Mouse (Mus musculus) left cerebral cortex, adult 2 months (tissue): ENCODE data around the gene Pnpla1. TPM values are rescaled to one million over a fixed set of nuclear protein-coding genes. Genes with fewer than 3 reads are reported as not detected.
A peak's percentile ranks its signal among the peaks of the same experiment; 100 is the strongest.

Experiments
- DNase-seq, 2 experiments: peaks; one replicate each; pipeline ENCODE4 v3.0.0; 2021 to 2022; ENCODE audit warnings: low spot score in 2 of 2, mixed read lengths in 1 of 2; ENCODE audit errors: extremely low spot score in 1 of 2
- H3K27ac ChIP-seq: fragments of 200-600 bp; 2 replicates; pipeline ENCODE4 v1.8.1; 2022
- H3K4me3 ChIP-seq: fragments of 200-600 bp; 2 replicates; pipeline ENCODE4 v1.8.1; 2022
- CTCF ChIP-seq: fragments of 200-600 bp; IDR thresholded peaks from 2 replicates; pipeline ENCODE4 v1.8.1; 2022; ENCODE audit warnings: antibody characterized with exemption, mild to moderate bottlenecking, moderate library complexity
- intact Hi-C: fragments of 180-260 bp; cut with DNase I; formaldehyde crosslinking; loops from one replicate; pipeline ENCODE4 v1.15.1; 2025
- total RNA-seq, 2 experiments: library from RNA; stranded (reverse); gene quantifications; 2 replicates each; pipeline ENCODE4 v1.2.3; 2021

Gene Pnpla1
- total RNA-seq, 2 experiments from 2014 or later: 0.61 to 0.66 TPM

DNA sequence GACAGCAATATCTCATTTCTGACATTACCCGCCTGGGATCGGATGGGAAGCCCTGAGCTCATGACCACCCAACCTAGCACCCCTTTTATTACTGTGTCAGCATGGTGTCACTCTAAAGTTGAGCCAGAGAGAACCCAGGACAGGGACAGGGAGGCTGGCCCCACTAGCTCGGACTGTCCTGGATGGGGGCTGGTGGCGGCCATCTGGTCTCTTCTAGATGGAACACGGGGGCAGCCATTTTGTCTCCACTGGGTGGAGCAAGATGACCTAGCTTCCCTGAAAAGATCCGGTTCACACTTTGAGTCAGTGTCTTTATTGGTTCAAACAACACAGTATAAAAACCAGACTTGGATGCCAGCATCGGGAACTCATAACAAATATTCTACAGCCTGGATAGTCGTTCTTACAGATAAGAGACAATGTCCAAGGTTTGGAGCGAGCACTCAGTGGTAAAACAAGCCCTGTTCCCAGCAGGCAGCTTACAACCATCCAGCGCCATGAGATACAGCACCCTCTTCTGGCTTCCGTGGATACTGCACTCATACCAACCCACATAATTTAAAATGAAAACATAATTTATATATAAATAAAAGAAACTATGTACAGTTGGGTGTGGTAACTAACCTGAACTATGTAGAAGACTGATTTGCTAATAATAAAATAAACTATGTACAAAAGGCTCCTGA is 38.0 kb downstream of the Pnpla1 start:
- TF ChIP-seq CTCF: peak; percentile 34
- Histone ChIP-seq H3K4me3 (no peak overlapping the region), H3K27ac (no peak overlapping the region)
- DNase-seq: no peak
- intact Hi-C loops: no loop called here

- Histone ChIP-seq H3K4me3 (no peak overlapping the region), H3K27ac (no peak overlapping the region)
- no peak for TF ChIP-seq CTCF
- intact Hi-C loops: no loop called here
- DNase-seq: no peak
Measured at GRCm38 (mm10) chr17:28897817-28898216, 39.6 kb downstream of the Pnpla1 start.

- intact Hi-C loops: no loop called here
- Histone ChIP-seq H3K27ac (no peak overlapping the region), H3K4me3 (no peak overlapping the region)
- no peak for TF ChIP-seq CTCF
- no peak for DNase-seq
Measured at GRCm38 (mm10) chr17:28898249-28898648, 40.0 kb downstream of the Pnpla1 start.

GRCm38 (mm10) chr17:28899427-28899826 is 41.2 kb downstream of the Pnpla1 start:
- DNase-seq: no peak
- intact Hi-C loops: no loop called here
- Histone ChIP-seq H3K4me3 (no peak overlapping the region), H3K27ac (no peak overlapping the region)
- no peak for TF ChIP-seq CTCF

DNA sequence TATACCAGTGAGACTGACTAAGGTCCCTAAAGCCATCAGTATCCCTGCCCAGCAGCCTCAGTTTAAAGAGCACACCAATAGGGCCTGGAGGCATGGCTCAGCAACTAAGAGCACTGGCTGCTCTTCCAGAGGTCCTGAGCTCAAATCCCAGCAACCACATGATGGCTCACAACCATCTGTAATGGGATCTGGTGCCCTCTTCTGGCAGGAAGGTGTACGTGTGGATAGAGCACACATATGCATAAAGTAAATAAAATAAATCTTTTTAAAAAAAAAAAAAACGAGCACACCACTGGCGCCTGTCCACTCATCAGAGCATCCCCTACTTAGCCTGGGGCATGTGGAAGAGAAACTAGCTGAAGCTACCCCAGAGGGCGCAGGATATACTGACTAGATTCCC is 43.3 kb downstream of the Pnpla1 start:
- TF ChIP-seq CTCF: peak; percentile 13
- no peak for DNase-seq
- intact Hi-C loops: no loop called here
- H3K4me3 ChIP-seq: no peak overlapping the region
- no peak overlapping the region for H3K27ac ChIP-seq

DNA sequence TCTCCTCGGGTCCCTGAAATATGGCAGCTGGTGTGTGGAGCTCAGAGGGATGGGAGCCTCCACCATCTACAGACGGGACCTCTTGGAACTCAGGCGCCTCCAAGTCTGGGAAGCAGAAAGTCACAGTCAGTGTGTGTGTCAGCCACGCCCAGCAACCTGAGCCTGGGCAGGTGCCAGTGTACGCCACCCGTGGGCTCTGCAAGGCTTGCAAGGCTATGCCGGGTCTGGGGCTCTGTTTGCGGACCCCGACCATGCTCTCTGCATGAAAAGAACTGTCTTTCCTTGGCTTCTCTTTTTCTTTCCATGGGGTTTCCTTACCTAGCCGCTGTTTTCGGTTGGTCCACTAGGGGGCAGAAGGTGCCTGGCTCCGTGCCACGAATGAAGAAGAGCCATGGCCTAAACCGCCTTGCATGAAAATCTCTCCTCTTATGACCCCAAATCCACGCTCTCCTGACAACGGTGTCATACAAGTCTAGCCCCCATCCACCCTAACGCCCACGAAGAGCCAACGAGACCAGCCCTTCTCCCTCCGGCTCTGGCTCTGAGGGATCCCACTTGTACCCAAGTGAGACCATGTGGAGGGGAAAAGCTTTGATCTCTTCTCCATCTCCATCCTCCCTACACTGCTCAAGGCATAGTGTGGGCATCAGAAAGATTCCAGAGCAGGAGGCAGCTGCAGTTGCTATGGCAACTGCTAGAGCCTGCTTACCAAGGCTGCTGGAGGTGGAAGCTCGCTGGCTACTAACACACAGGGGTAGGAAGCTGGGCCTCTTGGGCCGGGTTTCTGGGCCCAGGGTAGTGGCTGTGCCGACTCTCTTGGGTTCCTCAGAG is 46.5 kb downstream of the Pnpla1 start:
- intact Hi-C loops: loop anchor here (2.0 kb wide), 1 partner anchor 22 kb away; no protein-coding TSS in a partner anchor
- DNase-seq: peak; percentile 62 to 64
- TF ChIP-seq CTCF: peak; percentile 74
- Histone ChIP-seq H3K4me3 (0 out of 2 replicates have a peak overlapping the region, but pooled peaks have one; percentile 22), H3K27ac (peak overlapping the region; percentile 94)

GRCm38 (mm10) chr17:28905377-28905916 is 47.2 kb downstream of the Pnpla1 start:
- intact Hi-C loops: loop anchor here (2.0 kb wide), 1 partner anchor 21 kb away; no protein-coding TSS in a partner anchor
- DNase-seq: peak in 1 of 2 experiments; percentile 24
- 0 out of 2 replicates have a peak overlapping the region, but pooled peaks have one; percentile 22 for H3K4me3 ChIP-seq
- peak overlapping the region; percentile 94 for H3K27ac ChIP-seq
- TF ChIP-seq CTCF: no peak

GRCm38 (mm10) chr17:28907959-28908358 is 49.7 kb downstream of the Pnpla1 start:
- DNase-seq: peak; percentile 34 to 41
- H3K4me3 ChIP-seq: no peak overlapping the region
- no peak for TF ChIP-seq CTCF
- intact Hi-C loops: no loop called here
- peak overlapping the region; percentile 88 for H3K27ac ChIP-seq

DNA sequence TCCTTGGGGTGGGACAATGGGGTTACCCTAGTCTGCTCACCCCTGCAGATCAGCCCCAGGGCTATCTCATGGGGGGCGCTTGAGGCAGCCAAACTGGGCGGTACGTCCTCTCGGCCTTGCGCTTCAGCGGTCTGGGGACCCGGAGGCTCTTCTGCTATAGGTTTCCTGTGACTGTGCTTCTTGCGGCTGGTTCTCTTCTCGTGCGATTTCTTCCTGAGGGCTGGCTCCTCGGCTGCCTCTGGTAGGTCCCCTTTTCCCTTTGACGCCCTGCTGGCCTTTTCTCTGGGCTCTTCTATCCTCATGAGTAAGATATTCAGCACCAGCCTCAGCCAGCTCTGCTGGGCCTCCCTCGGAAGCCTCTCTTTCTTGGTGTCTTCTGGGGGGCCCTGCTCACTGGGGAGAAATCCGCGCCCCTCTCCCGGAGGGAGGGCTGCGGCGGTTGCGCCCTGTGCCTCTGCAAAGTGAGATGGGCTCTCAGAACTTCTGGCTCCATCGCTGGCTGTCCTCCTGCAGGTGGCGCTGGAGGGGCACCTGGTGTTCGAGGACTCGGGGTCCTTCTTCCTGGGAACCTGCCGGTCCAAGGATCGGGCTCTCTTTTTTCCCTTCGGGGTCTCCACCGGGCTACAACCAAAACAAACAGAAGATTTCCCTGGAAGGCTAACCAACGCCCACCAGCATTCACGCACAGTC is 51.2 kb downstream of the Pnpla1 start:
- DNase-seq: peak in 1 of 2 experiments; percentile 44
- TF ChIP-seq CTCF: peak; percentile 55
- Histone ChIP-seq H3K4me3 (no peak overlapping the region), H3K27ac (no peak overlapping the region)
- intact Hi-C loops: no loop called here

GRCm38 (mm10) chr17:28910139-28910538 is 51.9 kb downstream of the Pnpla1 start:
- no peak; the same call in 1 of the 2 replicates for TF ChIP-seq CTCF
- no peak for DNase-seq
- H3K27ac ChIP-seq: no peak overlapping the region
- intact Hi-C loops: no loop called here
- no peak overlapping the region for H3K4me3 ChIP-seq

DNA sequence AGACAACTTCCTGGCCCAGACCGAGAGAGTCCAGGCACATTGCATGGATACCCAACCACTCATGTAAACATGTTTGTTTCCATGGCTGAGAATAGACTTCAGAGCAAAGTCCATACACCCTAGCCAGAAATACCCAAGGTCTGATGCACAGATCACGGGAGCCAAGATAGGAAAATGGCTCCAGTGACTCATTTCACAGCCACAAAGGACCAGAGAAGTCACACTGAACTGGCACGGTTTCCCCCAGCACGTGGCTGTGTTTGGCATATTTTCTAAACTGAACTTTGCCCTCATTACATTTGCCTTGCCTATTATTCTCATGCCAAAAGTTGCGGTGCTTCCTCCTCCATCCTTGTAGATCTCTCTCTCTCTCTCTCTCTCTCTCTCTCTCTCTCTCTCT is 55.0 kb downstream of the Pnpla1 start:
- Histone ChIP-seq H3K27ac (no peak overlapping the region), H3K4me3 (no peak overlapping the region)
- TF ChIP-seq CTCF: no peak
- intact Hi-C loops: no loop called here
- no peak for DNase-seq

DNA sequence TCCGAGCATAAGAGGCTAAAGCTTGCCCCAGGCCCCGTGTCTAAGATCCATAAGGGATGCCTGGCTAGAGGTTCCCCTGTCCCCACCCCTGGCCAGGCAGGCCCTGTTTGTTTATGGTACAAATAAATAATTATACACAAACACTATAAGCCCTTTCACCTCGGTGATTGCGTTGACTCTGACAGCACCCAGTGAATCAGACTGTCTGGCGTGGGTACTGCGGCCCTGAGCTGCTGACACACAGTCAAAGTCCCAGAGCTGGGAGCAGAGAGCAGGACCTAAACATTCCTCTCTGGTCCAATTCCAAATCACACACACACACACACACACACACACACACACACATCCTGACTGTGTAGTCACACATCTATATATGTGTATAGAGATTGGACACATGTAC is 55.7 kb downstream of the Pnpla1 start:
- Histone ChIP-seq H3K27ac (no peak overlapping the region), H3K4me3 (no peak overlapping the region)
- intact Hi-C loops: no loop called here
- TF ChIP-seq CTCF: no peak
- DNase-seq: no peak
